Mouse (Mus musculus) brain, embryonic 14.5 days (tissue): ENCODE data around the gene Rad51b.

Experiments
- CTCF ChIP-seq: fragments of 200-500 bp; IDR thresholded peaks from 2 replicates; pipeline ENCODE4 v1.5.1; 2012; ENCODE audit warnings: inconsistent platforms, mild to moderate bottlenecking, moderate library complexity, borderline replicate concordance; ENCODE audit not compliant: insufficient read depth, insufficient read length; ENCODE audit errors: extremely low read depth
- POLR2A ChIP-seq: fragments of 200-500 bp; IDR thresholded peaks from 2 replicates; pipeline ENCODE4 v1.6.1; 2012; ENCODE audit warnings: mild to moderate bottlenecking, inconsistent platforms, borderline replicate concordance; ENCODE audit not compliant: poor library complexity, insufficient read depth, insufficient read length, severe bottlenecking; ENCODE audit errors: extremely low read depth

DNA sequence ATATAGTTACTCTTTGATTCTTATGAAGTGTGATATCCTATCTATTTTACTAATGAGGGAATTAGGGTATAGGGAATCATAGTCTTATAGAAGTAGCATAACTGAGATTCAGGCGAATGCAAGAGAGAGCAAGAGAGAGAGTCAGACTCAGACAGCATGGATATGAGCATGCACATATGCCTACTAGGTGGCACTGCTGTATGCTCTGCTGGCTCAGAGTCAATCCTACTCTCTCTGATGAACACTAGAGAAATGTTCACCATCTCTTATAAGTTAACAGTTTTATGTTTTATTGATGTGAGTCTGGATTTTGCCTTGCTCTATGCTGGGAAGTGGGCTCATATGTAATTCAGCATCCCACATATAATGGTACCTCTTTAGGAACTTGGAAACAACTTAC is 321.9 kb downstream of the Rad51b start:
- no peak for TF ChIP-seq CTCF
- no peak for TF ChIP-seq POLR2A
